Comparison of ENCODE assay signal across 30 mouse cellular contexts in the genomic region with DNA sequence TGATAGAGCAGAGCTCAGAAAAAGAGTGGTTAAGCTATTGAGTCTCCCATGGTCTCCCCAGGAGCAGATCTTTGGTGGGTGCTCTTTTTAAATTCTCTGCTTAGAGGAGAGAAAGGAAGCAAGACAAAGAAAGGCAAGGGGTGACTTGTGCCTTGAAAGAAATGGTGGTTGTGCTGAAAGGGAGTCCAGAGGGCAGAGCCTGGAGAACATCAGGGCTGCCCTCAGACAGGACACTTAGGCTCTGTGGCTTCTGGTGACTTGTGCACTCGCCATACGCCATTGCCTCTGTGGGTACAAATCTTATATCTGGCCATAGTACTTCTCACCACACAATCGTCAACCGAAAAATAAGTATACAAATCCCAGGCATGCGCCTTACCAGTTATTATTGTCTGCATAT.
A peak's percentile ranks its signal among the peaks of the same experiment; 100 is the strongest.
DNase-seq lines count a peak whose midpoint lies in the region; ATAC-seq and TF ChIP-seq lines count a peak whose summit lies in the region.
"Had no signal": no experiment of that assay in that cellular context is flagged by ENCODE, and none has a peak within 500 bp of the region (broad histone marks: within the 10 kb centered on the region; RNA-seq: fewer than 3 reads in every experiment).

No protein-coding gene starts in this region.

- H3K27ac ChIP-seq in liver, postnatal 0 days (ENCODE audit: low read depth) = peak overlapping the region; percentile 77
- no peak overlapping the region for H3K27ac ChIP-seq in liver, embryonic 12.5 days
- peak overlapping the region; percentile 36; the same call in 1 of the 2 replicates for H3K27ac ChIP-seq in bone marrow, adult 2 months (ENCODE audit: control insufficient read depth, insufficient read depth, low read depth, low read length, poor library complexity)
- H3K27ac ChIP-seq in intestine, embryonic 15.5 days = peak overlapping the region; percentile 24; the same call in 1 of the 2 replicates
- H3K27ac ChIP-seq in stomach, embryonic 16.5 days (ENCODE audit: low read length) = peak overlapping the region; percentile 38; the same call in 1 of the 2 replicates
- H3K27ac ChIP-seq in hindbrain, embryonic 13.5 days = no peak overlapping the region
- H3K27ac ChIP-seq: embryonic facial prominence, embryonic 12.5 days; forebrain, embryonic 10.5 days; forebrain, embryonic 15.5 days; heart, embryonic 10.5 days; hindbrain, postnatal 0 days; kidney, postnatal 0 days; limb, embryonic 10.5 days; limb, embryonic 15.5 days; liver, embryonic 14.5 days; lung, embryonic 15.5 days; midbrain, embryonic 10.5 days; midbrain, embryonic 15.5 days; neural tube, embryonic 15.5 days had no signal

- no peak overlapping the region for H3K9ac ChIP-seq in liver, postnatal 0 days (replicated peaks)
- no peak overlapping the region for H3K9ac ChIP-seq in liver, embryonic 12.5 days
- no peak overlapping the region for H3K9ac ChIP-seq in intestine, embryonic 15.5 days
- no peak overlapping the region for H3K9ac ChIP-seq in stomach, embryonic 16.5 days (ENCODE audit: low read length)
- H3K9ac ChIP-seq in hindbrain, embryonic 13.5 days = no peak overlapping the region
- H3K9ac ChIP-seq: embryonic facial prominence, embryonic 12.5 days; forebrain, embryonic 15.5 days; limb, embryonic 15.5 days; liver, embryonic 14.5 days; lung, embryonic 15.5 days; midbrain, embryonic 15.5 days; neural tube, embryonic 15.5 days had no signal

- ATAC-seq in liver, postnatal 0 days = no peak
- ATAC-seq in liver, embryonic 12.5 days = no peak
- ATAC-seq in intestine, embryonic 15.5 days = no peak
- ATAC-seq in stomach, embryonic 16.5 days (ENCODE audit: insufficient read depth, low FRiP score) = no peak
- no peak for ATAC-seq in hindbrain, embryonic 13.5 days (ENCODE audit: low FRiP score)
- ATAC-seq: CD4-positive, CD25-positive, alpha-beta regulatory T cell, adult 4 months; forebrain, embryonic 15.5 days; hindbrain, postnatal 0 days; midbrain, embryonic 15.5 days had no signal

- DNase-seq in liver, postnatal 0 days = no peak
- DNase-seq in left cerebral cortex, adult 8-10 months (ENCODE audit: low spot score in 2 of 2) = no peak
- DNase-seq: adrenal gland, postnatal 14 days; cerebellum, adult 11-12 months; cerebellum, adult 9-11 months; embryo, embryonic 11 days; heart, adult 11 months; layer of hippocampus, postnatal 36 days; retina, postnatal 1 day; right cerebral cortex, postnatal 14 days; spleen, adult 18-20 months had no signal

- H3K4me2 ChIP-seq in liver, postnatal 0 days (ENCODE audit: low read depth, low read length) = no peak overlapping the region
- H3K4me2 ChIP-seq in liver, embryonic 12.5 days = no peak overlapping the region
- no peak overlapping the region for H3K4me2 ChIP-seq in intestine, embryonic 15.5 days (replicated peaks)
- H3K4me2 ChIP-seq in stomach, embryonic 16.5 days (ENCODE audit: low read depth, low read length) = no peak overlapping the region
- H3K4me2 ChIP-seq in hindbrain, embryonic 13.5 days = no peak overlapping the region
- H3K4me2 ChIP-seq: embryonic facial prominence, embryonic 12.5 days; forebrain, embryonic 15.5 days; limb, embryonic 15.5 days; lung, embryonic 15.5 days; midbrain, embryonic 15.5 days; neural tube, embryonic 15.5 days had no signal

- no peaks in the 10 kb centered on the region for H3K27me3 ChIP-seq in liver, postnatal 0 days (ENCODE audit: insufficient read depth, low read length)
- H3K27me3 ChIP-seq in liver, embryonic 12.5 days (replicated peaks) = no peaks in the 10 kb centered on the region
- no peaks in the 10 kb centered on the region for H3K27me3 ChIP-seq in intestine, embryonic 15.5 days (replicated peaks)
- no peaks in the 10 kb centered on the region for H3K27me3 ChIP-seq in stomach, embryonic 16.5 days (ENCODE audit: control insufficient read depth, insufficient read depth, low read length)
- H3K27me3 ChIP-seq in hindbrain, embryonic 13.5 days = peaks cover 2% of the 10 kb centered on the region
- H3K27me3 ChIP-seq: embryonic facial prominence, embryonic 12.5 days; limb, embryonic 15.5 days; lung, embryonic 15.5 days; midbrain, embryonic 15.5 days; neural tube, embryonic 15.5 days had no signal

- H3K36me3 ChIP-seq in liver, postnatal 0 days (replicated peaks; ENCODE audit: insufficient read depth, low read length) = no peaks in the 10 kb centered on the region
- H3K36me3 ChIP-seq in liver, embryonic 12.5 days = no peaks in the 10 kb centered on the region
- no peaks in the 10 kb centered on the region for H3K36me3 ChIP-seq in intestine, embryonic 15.5 days
- H3K36me3 ChIP-seq in stomach, embryonic 16.5 days (ENCODE audit: control insufficient read depth, insufficient read depth, low read length) = no peaks in the 10 kb centered on the region
- no peaks in the 10 kb centered on the region for H3K36me3 ChIP-seq in hindbrain, embryonic 13.5 days
- H3K36me3 ChIP-seq: embryonic facial prominence, embryonic 12.5 days; forebrain, embryonic 10.5 days; forebrain, embryonic 15.5 days; heart, embryonic 10.5 days; limb, embryonic 10.5 days; limb, embryonic 15.5 days; lung, embryonic 15.5 days; midbrain, embryonic 10.5 days; midbrain, embryonic 15.5 days; neural tube, embryonic 15.5 days had no signal

- peaks cover 2% of the 10 kb centered on the region; the same call in 1 of the 2 replicates for H3K4me1 ChIP-seq in liver, postnatal 0 days (ENCODE audit: insufficient read depth)
- no peaks in the 10 kb centered on the region for H3K4me1 ChIP-seq in liver, embryonic 12.5 days
- H3K4me1 ChIP-seq in bone marrow, adult 2 months (ENCODE audit: control insufficient read depth, insufficient read depth, low read length) = no peaks in the 10 kb centered on the region; the same call in 1 of the 2 replicates
- peaks cover 5% of the 10 kb centered on the region; the same call in 1 of the 2 replicates for H3K4me1 ChIP-seq in intestine, embryonic 15.5 days (replicated peaks)
- H3K4me1 ChIP-seq in stomach, embryonic 16.5 days (ENCODE audit: control insufficient read depth, insufficient read depth, low read length) = no peaks in the 10 kb centered on the region
- peaks cover 4% of the 10 kb centered on the region; the same call in 1 of the 2 replicates for H3K4me1 ChIP-seq in hindbrain, embryonic 13.5 days (replicated peaks)
- H3K4me1 ChIP-seq: forebrain, embryonic 15.5 days; lung, embryonic 15.5 days; midbrain, embryonic 15.5 days; neural tube, embryonic 15.5 days had no signal

- TF ChIP-seq CTCF in liver, postnatal 0 days (IDR thresholded peaks at IDR 0.05; ENCODE audit: low read depth) = no peak
- TF ChIP-seq CTCF in bone marrow, adult 2 months (IDR thresholded peaks at IDR 0.05; ENCODE audit: control insufficient read depth, insufficient read depth, low read length) = no peak

- H3K4me3 ChIP-seq in liver, postnatal 0 days (ENCODE audit: low read depth, low read length) = no peak overlapping the region
- no peak overlapping the region for H3K4me3 ChIP-seq in liver, embryonic 12.5 days
- H3K4me3 ChIP-seq in bone marrow, adult 2 months (replicated peaks; ENCODE audit: control insufficient read depth, low read depth, low read length) = no peak overlapping the region
- no peak overlapping the region for H3K4me3 ChIP-seq in intestine, embryonic 15.5 days (replicated peaks)
- no peak overlapping the region for H3K4me3 ChIP-seq in stomach, embryonic 16.5 days (replicated peaks; ENCODE audit: low read length)
- no peak overlapping the region for H3K4me3 ChIP-seq in hindbrain, embryonic 13.5 days
- H3K4me3 ChIP-seq: embryonic facial prominence, embryonic 12.5 days; forebrain, embryonic 10.5 days; forebrain, embryonic 15.5 days; heart, embryonic 10.5 days; limb, embryonic 10.5 days; limb, embryonic 15.5 days; lung, embryonic 15.5 days; midbrain, embryonic 10.5 days; midbrain, embryonic 15.5 days; neural tube, embryonic 15.5 days had no signal

- 80% methylated on average over 5 of the region's 5 CpGs for WGBS in liver, postnatal 0 days (ENCODE audit: insufficient replicate concordance)
- WGBS in liver, embryonic 12.5 days (ENCODE audit: insufficient replicate concordance) = 83% methylated on average over 5 of the region's 5 CpGs
- 73% methylated on average over 5 of the region's 5 CpGs for WGBS in bone marrow, adult 2 months
- WGBS in intestine, embryonic 15.5 days = 83% methylated on average over 5 of the region's 5 CpGs
- 90% methylated on average over 5 of the region's 5 CpGs for WGBS in stomach, embryonic 16.5 days
- 93% methylated on average over 5 of the region's 5 CpGs for WGBS in hindbrain, embryonic 13.5 days

- no peak for TF ChIP-seq EP300 in liver, postnatal 0 days (IDR thresholded peaks at IDR 0.05; ENCODE audit: low read depth)

- TF ChIP-seq POLR2A in bone marrow, adult 2 months (IDR thresholded peaks at IDR 0.05; ENCODE audit: borderline replicate concordance, control insufficient read depth, low read depth, low read length) = no peak

- H3K9me3 ChIP-seq in liver, postnatal 0 days (ENCODE audit: low read length) = no peaks in the 10 kb centered on the region
- no peaks in the 10 kb centered on the region for H3K9me3 ChIP-seq in liver, embryonic 12.5 days (replicated peaks)
- no peaks in the 10 kb centered on the region for H3K9me3 ChIP-seq in intestine, embryonic 15.5 days
- H3K9me3 ChIP-seq in stomach, embryonic 16.5 days (replicated peaks; ENCODE audit: control insufficient read depth, low read length) = no peaks in the 10 kb centered on the region
- no peaks in the 10 kb centered on the region for H3K9me3 ChIP-seq in hindbrain, embryonic 13.5 days
- H3K9me3 ChIP-seq: embryonic facial prominence, embryonic 12.5 days; forebrain, embryonic 15.5 days; heart, embryonic 10.5 days; limb, embryonic 10.5 days; limb, embryonic 15.5 days; lung, embryonic 15.5 days; midbrain, embryonic 15.5 days; neural tube, embryonic 15.5 days had no signal

Comparison
In these comparisons a context has a peak if more than half of its experiments do, and no peak if none do; other contexts are left out.
1. H3K27ac ChIP-seq: peak in liver, postnatal 0 days (single experiment), bone marrow, adult 2 months (single experiment), intestine, embryonic 15.5 days (single experiment) and stomach, embryonic 16.5 days (single experiment); none in liver, embryonic 12.5 days (single experiment) and hindbrain, embryonic 13.5 days (single experiment).